Mouse (Mus musculus): ENCODE results near the gene Mcmbp. TPM values are rescaled to one million over a fixed set of nuclear protein-coding genes. Genes with fewer than 3 reads are reported as not detected.

Gene Mcmbp
- polyA plus RNA-seq, 1 experiment from 2014 or later, result 57.9 TPM

- Histone ChIP-seq H3K4me1 (replicated peaks) (no peaks in the 10 kb centered on the region), H3K27me3 (replicated peaks) (no peaks in the 10 kb centered on the region), H3K9me3 (no peaks in the 10 kb centered on the region), H3K4me3 (replicated peaks) (no peak overlapping the region), H3K36me3 (no peaks in the 10 kb centered on the region), H3K27ac (no peak overlapping the region), H3K9ac (no peak overlapping the region), H3K4me2 (replicated peaks) (no peak overlapping the region)
- no peak for ATAC-seq
- 91% methylated on average over 1 of the region's 1 CpGs for WGBS
Observed at GRCm38 (mm10) chr7:128656970-128657369, 83.3 kb downstream of the Mcmbp start.

Other genes starting within 250 kb of the Mcmbp start
- 10.9 and 12.3 TPM in 2 replicates for gene Bag3, start 216.9 kb downstream of the Mcmbp start, polyA plus RNA-seq (2015; fragmentation: Nextera tagmentation; extraction: Ambion mirVana)
- gene Inpp5f, start 129.2 kb downstream of the Mcmbp start, polyA plus RNA-seq (2015; fragmentation: Nextera tagmentation; extraction: Ambion mirVana), result 17.3 and 17.9 TPM in 2 replicates
- gene Sec23ip, start 4.4 kb upstream of the Mcmbp start, polyA plus RNA-seq (2015; fragmentation: Nextera tagmentation; extraction: Ambion mirVana), result 29.9 and 31.6 TPM in 2 replicates

All from intestine, embryonic 15.5 days (tissue).